Mouse (Mus musculus) lung, embryonic 14.5 days (tissue): Measurements from ENCODE around the gene Hmg20b. TPM values are rescaled to one million over a fixed set of nuclear protein-coding genes. Genes with fewer than 3 reads are reported as not detected.

Experiments
- ATAC-seq: fragments of 200-750 bp; cut with Nextera tagmentation; 2 replicates; pipeline ENCODE4 v1.8.0; 2017; ENCODE audit warnings: mild to moderate bottlenecking, moderate TSS enrichment, moderate library complexity; ENCODE audit not compliant: insufficient read depth
- DNase-seq: peaks from one replicate; pipeline ENCODE4 v3.0.0-alpha.2; 2015
- H3K27ac ChIP-seq: fragments of 300-500 bp; sonication (generic); 2 replicates; pipeline ENCODE4 v1.5.1; 2014; ENCODE audit warnings: low read depth, mild to moderate bottlenecking, moderate library complexity
- H3K27me3 ChIP-seq: fragments of 300-500 bp; sonication (generic); 2 replicates; pipeline ENCODE4 v1.6.1; 2014; ENCODE audit warnings: low read length, control low read depth; ENCODE audit not compliant: insufficient read depth
- H3K36me3 ChIP-seq: fragments of 300-500 bp; sonication (generic); 2 replicates; pipeline ENCODE4 v1.6.1; 2014; ENCODE audit warnings: control low read depth; ENCODE audit not compliant: insufficient read depth
- H3K4me1 ChIP-seq: fragments of 300-500 bp; sonication (generic); 2 replicates; pipeline ENCODE4 v1.6.1; 2014; ENCODE audit warnings: antibody characterized with exemption, control low read depth; ENCODE audit not compliant: insufficient read depth
- H3K4me2 ChIP-seq: fragments of 300-500 bp; sonication (generic); 2 replicates; pipeline ENCODE4 v1.6.1; 2014; ENCODE audit warnings: mild to moderate bottlenecking
- H3K4me3 ChIP-seq: fragments of 300-500 bp; sonication (generic); 2 replicates; pipeline ENCODE4 v1.5.1; 2014; ENCODE audit warnings: low read depth, low read length
- H3K9ac ChIP-seq: fragments of 300-500 bp; sonication (generic); 2 replicates; pipeline ENCODE4 v1.6.1; 2014
- H3K9me3 ChIP-seq: fragments of 300-500 bp; sonication (generic); 2 replicates; pipeline ENCODE4 v1.6.1; 2016; ENCODE audit warnings: low read depth, low read length, control low read depth
- CTCF ChIP-seq: IDR thresholded peaks from 2 replicates; pipeline ENCODE4 v1.5.1; 2016; ENCODE audit warnings: antibody characterized with exemption, low read depth
- WGBS: fragments of 180-500 bp; shearing (Covaris S2); extraction: QIAGEN DNeasy Blood & Tissue Kit; methylation state at CpG from one replicate; pipeline ENCODE4 v1.1.7; 2014; 5-methylcytosine and 5-hydroxymethylcytosine counted together
- polyA plus RNA-seq: library from polyadenylated mRNA; unstranded; fragments of >200 nt; fragmentation: Nextera tagmentation; extraction: Ambion mirVana; gene quantifications from 2 replicates; pipeline ENCODE4 v1.2.1, GENCODE M21; 2014

Gene Hmg20b
- polyA plus RNA-seq, 1 experiment from 2014 or later: 105 TPM

DNA sequence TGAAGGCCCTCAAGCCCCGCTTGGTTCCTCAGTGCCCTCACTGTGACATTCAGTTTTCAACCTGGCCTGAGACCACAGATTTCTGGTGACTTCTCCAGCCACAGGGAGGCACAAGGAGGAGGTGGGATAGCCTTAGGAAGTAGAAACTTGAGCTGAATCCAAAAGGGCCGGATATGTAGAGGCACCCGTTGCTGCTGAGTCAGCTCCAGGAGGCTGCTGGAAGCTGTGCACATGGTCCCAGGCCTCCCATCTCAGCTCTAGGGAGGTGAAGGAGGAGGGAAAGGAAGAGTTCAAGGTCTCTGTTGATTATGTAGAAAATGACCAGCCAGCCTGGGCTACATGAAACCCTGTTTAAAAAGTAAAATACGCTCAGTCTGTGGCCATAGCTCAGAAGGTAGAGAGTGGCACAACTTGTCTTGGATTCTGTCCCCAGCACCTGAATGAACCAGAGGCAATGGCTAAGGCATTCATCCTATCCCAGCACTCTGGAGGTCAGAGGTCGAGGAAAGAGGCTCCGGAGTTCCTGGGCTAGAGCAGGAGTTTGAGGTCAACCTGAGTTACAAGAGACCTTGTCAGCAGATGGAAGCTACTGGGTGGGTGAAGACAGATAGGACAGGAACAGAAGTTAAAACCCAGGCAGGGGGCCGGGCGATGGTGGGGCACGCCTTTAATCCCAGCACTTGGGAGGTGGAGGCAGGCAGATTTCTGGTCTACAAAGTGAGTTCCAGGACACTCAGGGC is 4.6 kb upstream of the Hmg20b start:
- DNase-seq (no peak), ATAC-seq (no peak)
- peaks cover 2% of the 10 kb centered on the region; the same call in 1 of the 2 replicates for H3K36me3 ChIP-seq
- no peak overlapping the region for H3K9ac ChIP-seq
- no peak overlapping the region for H3K4me2 ChIP-seq
- H3K4me1 ChIP-seq: peaks cover 14% of the 10 kb centered on the region; the same call in 1 of the 2 replicates
- no peak overlapping the region for H3K4me3 ChIP-seq
- 58% methylated on average over 9 of the region's 9 CpGs for WGBS
- no peak overlapping the region for H3K27ac ChIP-seq
- H3K27me3 ChIP-seq: no peaks in the 10 kb centered on the region
- TF ChIP-seq CTCF: no peak
- no peaks in the 10 kb centered on the region for H3K9me3 ChIP-seq

DNA sequence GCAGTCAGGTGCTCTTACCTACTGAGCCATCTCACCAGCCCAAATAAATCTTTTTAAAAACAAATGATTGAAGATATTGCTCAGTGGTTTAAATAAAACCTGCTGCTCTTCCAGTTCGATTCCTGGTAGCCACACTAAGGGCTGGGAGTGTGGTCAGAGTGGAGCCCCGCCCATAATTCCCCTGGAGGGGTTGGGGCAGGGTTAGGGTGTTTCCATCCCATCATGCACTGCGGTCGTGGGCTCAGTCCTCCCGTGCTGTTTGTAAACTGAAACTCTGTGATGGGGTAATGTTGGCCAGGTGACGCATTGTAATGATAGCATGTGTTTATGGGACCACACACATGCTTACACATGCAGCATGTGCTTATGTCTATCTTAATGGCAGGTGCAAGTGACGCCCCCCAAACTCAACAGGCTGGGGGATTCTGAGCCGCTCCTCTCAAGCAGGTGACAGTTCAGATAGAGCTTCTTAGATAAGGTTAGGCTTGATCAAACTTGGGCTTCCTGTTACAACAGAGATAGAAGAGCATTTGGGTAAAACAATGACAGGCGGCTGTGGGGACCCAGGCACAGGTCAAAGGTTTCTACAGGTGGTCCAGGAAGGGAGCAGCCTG is 1.5 kb upstream of the Hmg20b start:
- H3K4me2 ChIP-seq: no peak overlapping the region
- H3K36me3 ChIP-seq: peaks cover 15% of the 10 kb centered on the region; the same call in 1 of the 2 replicates
- TF ChIP-seq CTCF: no peak
- H3K27me3 ChIP-seq: no peaks in the 10 kb centered on the region
- H3K9ac ChIP-seq: no peak overlapping the region
- DNase-seq (no peak), ATAC-seq (no peak)
- no peak overlapping the region for H3K27ac ChIP-seq
- peaks cover 16% of the 10 kb centered on the region for H3K4me1 ChIP-seq
- H3K4me3 ChIP-seq: no peak overlapping the region
- no peaks in the 10 kb centered on the region for H3K9me3 ChIP-seq
- 15% methylated on average over 9 of the region's 9 CpGs for WGBS

DNA sequence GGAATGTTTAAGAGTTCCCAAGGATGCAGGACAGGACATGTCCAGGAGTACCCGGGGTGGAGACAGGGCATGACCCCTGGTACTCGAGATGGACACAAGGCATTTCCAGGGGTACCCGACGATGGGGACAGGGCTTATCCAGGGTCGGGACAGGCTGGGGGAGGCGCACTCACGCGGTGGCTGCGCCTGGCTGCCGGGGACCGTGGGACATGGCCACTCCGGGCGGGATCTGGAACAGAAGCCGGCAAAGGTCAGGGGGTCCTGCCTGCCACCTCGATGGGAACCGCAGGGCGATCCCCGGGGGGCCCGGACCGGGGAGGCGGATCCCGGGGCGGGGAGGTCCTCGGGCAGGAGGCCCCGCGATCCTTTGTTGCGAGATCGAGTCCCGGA is 324 bp downstream of the Hmg20b start:
- peaks cover 24% of the 10 kb centered on the region for H3K36me3 ChIP-seq
- H3K27ac ChIP-seq: peak overlapping the region; percentile 81
- no peak for TF ChIP-seq CTCF
- peaks cover 14% of the 10 kb centered on the region for H3K4me1 ChIP-seq
- DNase-seq (no peak), ATAC-seq (peak; percentile 23)
- H3K9ac ChIP-seq: peak overlapping the region; percentile 84
- peak overlapping the region; percentile 95 for H3K4me2 ChIP-seq
- 0 out of 2 replicates have a peak, but pooled peaks cover under 1% of the 10 kb centered on the region for H3K27me3 ChIP-seq
- H3K9me3 ChIP-seq: no peaks in the 10 kb centered on the region
- under 1% methylated on average over 29 of the region's 29 CpGs for WGBS
- H3K4me3 ChIP-seq: peak overlapping the region; percentile 79

DNA sequence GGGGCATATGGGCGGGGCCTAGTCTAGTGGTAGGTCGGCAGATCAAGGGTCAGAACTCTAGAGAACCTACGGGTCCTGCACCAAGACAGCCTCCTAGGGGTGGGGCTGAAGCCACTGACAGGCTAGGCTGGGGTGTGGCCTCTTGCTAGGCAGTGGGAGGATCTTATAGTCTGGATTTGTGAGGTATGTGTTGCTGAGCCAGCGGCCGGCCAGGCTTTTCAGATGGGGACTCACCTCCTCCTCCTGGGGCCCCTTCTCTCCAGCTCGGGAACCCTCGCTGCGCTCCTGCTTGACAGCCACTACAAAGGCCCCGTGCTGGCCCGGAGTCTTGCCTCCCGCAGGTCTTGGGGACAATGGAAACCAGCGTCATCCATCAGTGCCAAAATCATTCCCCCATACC is 1.1 kb downstream of the Hmg20b start:
- 0 out of 2 replicates have a peak, but pooled peaks cover 4% of the 10 kb centered on the region for H3K27me3 ChIP-seq
- H3K27ac ChIP-seq: peak overlapping the region; percentile 81; the same call in 1 of the 2 replicates
- peak overlapping the region; percentile 79 for H3K4me3 ChIP-seq
- ATAC-seq: no peak
- no peaks in the 10 kb centered on the region for H3K9me3 ChIP-seq
- peak; percentile 64 for DNase-seq
- WGBS: 4% methylated on average over 11 of the region's 12 CpGs
- peaks cover 14% of the 10 kb centered on the region for H3K4me1 ChIP-seq
- peak overlapping the region; percentile 95 for H3K4me2 ChIP-seq
- peak overlapping the region; percentile 84; the same call in 1 of the 2 replicates for H3K9ac ChIP-seq
- peaks cover 24% of the 10 kb centered on the region for H3K36me3 ChIP-seq
- TF ChIP-seq CTCF: no peak

DNA sequence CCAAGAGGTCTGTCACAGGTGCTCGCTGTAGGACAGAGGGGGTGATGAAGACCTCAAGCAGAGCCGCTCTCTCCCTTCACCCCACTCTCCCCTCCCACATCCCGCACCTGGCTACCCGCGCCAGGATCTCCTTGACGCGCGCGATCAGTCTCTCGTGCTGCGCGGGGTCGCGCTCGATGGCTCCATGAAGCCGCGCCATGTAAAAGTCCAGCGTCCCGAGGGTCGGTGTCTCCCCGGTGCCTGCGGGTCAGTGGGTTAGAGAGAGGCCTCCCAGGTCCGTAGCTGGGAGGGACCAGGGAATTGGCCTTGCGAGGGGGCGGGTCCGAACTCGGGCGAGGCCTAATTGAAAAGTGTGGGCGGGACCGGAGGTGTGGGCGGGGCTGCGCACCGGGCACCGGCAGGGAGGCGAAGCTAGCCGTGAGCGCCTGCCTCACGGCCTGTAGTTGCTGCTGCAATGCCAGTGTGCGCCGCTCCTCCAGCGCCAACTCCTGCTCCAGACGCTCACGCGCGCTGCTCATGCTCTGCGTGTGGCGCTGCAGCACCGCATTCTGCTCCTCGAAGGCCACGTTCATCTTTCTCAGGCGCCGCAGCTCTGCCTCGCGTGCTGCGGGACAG is 3.7 kb downstream of the Hmg20b start:
- H3K4me2 ChIP-seq: peak overlapping the region; percentile 61
- peaks cover 24% of the 10 kb centered on the region for H3K36me3 ChIP-seq
- H3K9me3 ChIP-seq: no peaks in the 10 kb centered on the region
- peak; percentile 57 for TF ChIP-seq CTCF
- H3K9ac ChIP-seq: peak overlapping the region; percentile 23
- H3K4me1 ChIP-seq: peaks cover 14% of the 10 kb centered on the region
- peak overlapping the region; percentile 22 for H3K4me3 ChIP-seq
- H3K27ac ChIP-seq: 0 out of 2 replicates have a peak overlapping the region, but pooled peaks have one; percentile 18
- peaks cover 28% of the 10 kb centered on the region for H3K27me3 ChIP-seq
- 9% methylated on average over 52 of the region's 55 CpGs for WGBS
- peak; percentile 84 for DNase-seq
- no peak for ATAC-seq

DNA sequence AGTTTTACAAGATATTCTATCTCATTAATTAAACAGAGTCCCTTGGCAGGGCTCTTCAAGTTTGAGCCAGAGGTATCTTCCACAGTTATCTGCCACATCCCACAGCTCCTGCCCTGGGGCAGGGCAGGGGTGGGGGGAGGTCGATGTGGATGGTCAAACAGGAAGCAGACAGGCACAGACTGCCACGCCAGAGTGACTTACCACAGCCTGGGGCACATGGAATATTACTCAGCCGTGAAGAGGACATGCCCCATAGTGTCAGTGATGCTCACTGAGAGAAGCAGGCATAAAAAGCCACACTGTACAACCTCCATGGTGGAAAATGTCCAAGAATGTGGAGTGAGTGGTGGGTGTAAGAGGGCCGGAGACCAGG is 5.1 kb downstream of the Hmg20b start:
- no peak for ATAC-seq
- peaks cover 33% of the 10 kb centered on the region for H3K27me3 ChIP-seq
- TF ChIP-seq CTCF: no peak

More for the DNA sequence above, 5.1 kb downstream of the Hmg20b start:
- Histone ChIP-seq H3K4me3 (no peak overlapping the region), H3K4me2 (no peak overlapping the region), H3K27ac (no peak overlapping the region), H3K9me3 (no peaks in the 10 kb centered on the region), H3K36me3 (peaks cover 24% of the 10 kb centered on the region), H3K4me1 (peaks cover 14% of the 10 kb centered on the region), H3K9ac (no peak overlapping the region)
- 83% methylated on average over 4 of the region's 4 CpGs for WGBS
- no peak for DNase-seq
